Mouse (Mus musculus): ENCODE measurements around the gene Map4k4. TPM values are rescaled to one million over a fixed set of nuclear protein-coding genes. Genes with fewer than 3 reads are reported as not detected.

The Map4k4 gene
- total RNA-seq, 2 experiments from 2014 or later = 175 to 185 TPM

- intact Hi-C loops (cut with DNase I) = loop anchor here (10.0 kb wide), 1 partner anchor 349 kb away; no protein-coding TSS in a partner anchor
- no peak for DNase-seq
Measured at GRCm38 (mm10) chr1:40025416-40025815, 124.7 kb downstream of the Map4k4 start.

GRCm38 (mm10) chr1:40027116-40027620, 126.5 kb downstream of the Map4k4 start:
- no peak for DNase-seq
- intact Hi-C loops (cut with DNase I) = loop anchor here (10.0 kb wide), 1 partner anchor 348 kb away; no protein-coding TSS in a partner anchor

- DNase-seq = peak in 1 of 2 experiments; percentile 29
- intact Hi-C loops (cut with DNase I) = loop anchor here (10.0 kb wide), 1 partner anchor 346 kb away; no protein-coding TSS in a partner anchor
Measured at GRCm38 (mm10) chr1:40028207-40028998, 127.7 kb downstream of the Map4k4 start.

- intact Hi-C loops (cut with DNase I) = loop anchor here (10.0 kb wide), 1 partner anchor 345 kb away; no protein-coding TSS in a partner anchor
- DNase-seq = no peak
Measured at GRCm38 (mm10) chr1:40029597-40029996, 128.9 kb downstream of the Map4k4 start.

- intact Hi-C loops (cut with DNase I) = no loop called here
- DNase-seq = no peak
Measured at GRCm38 (mm10) chr1:40030287-40030975, 129.7 kb downstream of the Map4k4 start.

GRCm38 (mm10) chr1:40030976-40031356, 130.3 kb downstream of the Map4k4 start:
- intact Hi-C loops (cut with DNase I) = no loop called here
- no peak for DNase-seq

- DNase-seq = no peak
- intact Hi-C loops (cut with DNase I) = no loop called here
Measured at GRCm38 (mm10) chr1:40031626-40032025, 130.9 kb downstream of the Map4k4 start.

- intact Hi-C loops (cut with DNase I) = no loop called here
Measured at GRCm38 (mm10) chr1:40033315-40033714, 132.6 kb downstream of the Map4k4 start.

GRCm38 (mm10) chr1:40033743-40034420, 133.2 kb downstream of the Map4k4 start:
- intact Hi-C loops (cut with DNase I) = no loop called here
- peak; percentile 27 to 45 for DNase-seq

More at GRCm38 (mm10) chr1:40033315-40033714, 132.6 kb downstream of the Map4k4 start:
- DNase-seq = no peak

- intact Hi-C loops (cut with DNase I) = no loop called here
- DNase-seq = no peak
Measured at GRCm38 (mm10) chr1:40037831-40038230, 137.1 kb downstream of the Map4k4 start.

- DNase-seq = no peak
- intact Hi-C loops (cut with DNase I) = no loop called here
Measured at GRCm38 (mm10) chr1:40045686-40046085, 145.0 kb downstream of the Map4k4 start.

GRCm38 (mm10) chr1:40046600-40046999, 145.9 kb downstream of the Map4k4 start:
- no peak for DNase-seq

GRCm38 (mm10) chr1:40051157-40051556, 150.4 kb downstream of the Map4k4 start:
- intact Hi-C loops (cut with DNase I) = no loop called here
- DNase-seq = no peak

More at GRCm38 (mm10) chr1:40046600-40046999, 145.9 kb downstream of the Map4k4 start:
- intact Hi-C loops (cut with DNase I) = no loop called here

- no peak for DNase-seq
- intact Hi-C loops (cut with DNase I) = no loop called here
Measured at GRCm38 (mm10) chr1:40052156-40052555, 151.4 kb downstream of the Map4k4 start.

- DNase-seq = no peak
- intact Hi-C loops (cut with DNase I) = no loop called here
Measured at GRCm38 (mm10) chr1:40053071-40053470, 152.4 kb downstream of the Map4k4 start.

GRCm38 (mm10) chr1:40055051-40055450, 154.3 kb downstream of the Map4k4 start:
- intact Hi-C loops (cut with DNase I) = no loop called here
- DNase-seq = no peak

GRCm38 (mm10) chr1:40055963-40056362, 155.2 kb downstream of the Map4k4 start:
- DNase-seq = no peak
- intact Hi-C loops (cut with DNase I) = no loop called here

GRCm38 (mm10) chr1:40057351-40057750, 156.6 kb downstream of the Map4k4 start:
- DNase-seq = no peak
- intact Hi-C loops (cut with DNase I) = no loop called here

- intact Hi-C loops (cut with DNase I) = no loop called here
Measured at GRCm38 (mm10) chr1:40058013-40058412, 157.3 kb downstream of the Map4k4 start.

GRCm38 (mm10) chr1:40059122-40059774, 158.5 kb downstream of the Map4k4 start:
- DNase-seq = peak; percentile 25 to 43
- intact Hi-C loops (cut with DNase I) = no loop called here

More at GRCm38 (mm10) chr1:40058013-40058412, 157.3 kb downstream of the Map4k4 start:
- DNase-seq = no peak
